Mouse (Mus musculus): ENCODE results near the gene Col5a2.

DNA sequence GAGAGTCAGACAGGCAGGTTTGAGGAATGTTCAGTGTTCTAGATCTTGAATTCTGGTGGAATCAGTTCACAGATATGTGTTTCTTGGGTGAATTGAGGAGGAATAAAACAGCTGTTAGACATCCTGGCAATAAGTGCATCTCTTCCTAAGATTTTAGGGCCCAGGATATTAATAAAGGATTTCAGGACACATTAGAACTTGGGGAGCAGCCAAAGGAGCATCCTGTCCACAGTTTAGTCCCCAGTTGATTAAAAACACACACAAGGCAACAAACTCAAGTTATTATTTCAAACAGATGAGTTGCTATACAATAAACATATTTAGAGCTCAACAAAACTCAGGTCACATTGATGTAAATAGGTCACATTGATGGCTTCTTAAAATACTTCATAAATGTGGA, 82.5 kb downstream of the Col5a2 start:
- TF ChIP-seq CTCF (IDR thresholded peaks at IDR 0.05; ENCODE audit: low read depth) (no peak), EP300 (IDR thresholded peaks at IDR 0.05; ENCODE audit: low read depth) (no peak)

All from heart, postnatal 0 days (tissue).